Mouse (Mus musculus): Measurements from ENCODE around the gene Oxsm. TPM values are rescaled to one million over a fixed set of nuclear protein-coding genes. Genes with fewer than 3 reads are reported as not detected.
A peak's percentile ranks its signal among the peaks of the same experiment; 100 is the strongest.

Oxsm gene
- total RNA-seq, 2 experiments from 2014 or later: 11.1 to 11.7 TPM

- DNase-seq (ENCODE audit: low spot score in 2 of 2): peak; percentile 71 to 90
Observed at GRCm38 (mm10) chr14:16242947-16243602, 6.5 kb downstream of the Oxsm start.

DNA sequence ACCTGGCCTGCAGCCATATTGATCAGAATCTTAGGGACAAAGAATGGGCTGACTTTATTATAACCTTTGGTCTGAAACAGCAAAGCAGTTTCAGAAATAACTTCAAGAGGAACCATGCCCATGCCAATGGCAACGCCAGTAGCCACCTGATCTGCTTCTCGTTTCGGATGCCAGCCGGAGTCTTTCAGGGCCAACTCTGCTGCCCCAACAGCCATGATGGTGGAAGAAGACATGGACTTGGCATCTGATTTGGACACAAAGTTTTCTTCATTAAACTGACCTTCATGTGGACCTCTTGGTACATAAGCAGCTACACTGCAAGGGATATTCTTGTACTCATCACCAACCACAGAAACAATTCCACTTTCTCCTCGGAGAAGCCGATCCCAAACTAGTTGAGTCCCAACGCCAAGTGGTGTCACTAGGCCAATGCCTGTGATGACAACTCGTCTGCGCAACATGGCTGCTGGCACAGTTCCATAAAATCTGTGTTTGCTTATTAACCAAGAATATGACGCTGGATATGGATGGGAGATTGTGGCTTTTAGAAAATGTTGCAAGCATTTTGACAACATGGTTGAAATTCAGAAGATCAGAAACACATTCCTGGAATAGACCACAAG is 7.3 kb downstream of the Oxsm start:
- no peak for DNase-seq (ENCODE audit: low spot score in 2 of 2)

DNA sequence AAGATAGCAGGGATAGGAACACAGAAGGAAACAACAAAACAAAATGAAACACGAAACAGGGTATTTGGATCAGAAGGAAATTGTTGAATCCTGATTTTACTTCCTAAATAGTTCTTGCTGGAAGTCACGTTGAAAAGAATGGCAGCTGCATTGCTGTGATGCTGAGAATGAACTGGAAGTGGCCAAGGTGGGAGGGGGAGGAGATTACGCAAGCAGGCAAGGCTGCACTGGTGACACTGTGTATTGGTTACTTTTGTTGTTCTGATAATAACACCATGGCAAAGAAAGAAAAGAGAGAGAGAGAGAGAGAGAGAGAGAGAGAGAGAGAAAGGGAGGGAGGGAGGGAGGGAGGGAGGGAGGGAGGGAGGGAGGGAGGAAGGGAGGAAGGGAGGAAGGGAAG is 13.1 kb downstream of the Oxsm start:
- no peak for DNase-seq (ENCODE audit: low spot score in 2 of 2)

DNA sequence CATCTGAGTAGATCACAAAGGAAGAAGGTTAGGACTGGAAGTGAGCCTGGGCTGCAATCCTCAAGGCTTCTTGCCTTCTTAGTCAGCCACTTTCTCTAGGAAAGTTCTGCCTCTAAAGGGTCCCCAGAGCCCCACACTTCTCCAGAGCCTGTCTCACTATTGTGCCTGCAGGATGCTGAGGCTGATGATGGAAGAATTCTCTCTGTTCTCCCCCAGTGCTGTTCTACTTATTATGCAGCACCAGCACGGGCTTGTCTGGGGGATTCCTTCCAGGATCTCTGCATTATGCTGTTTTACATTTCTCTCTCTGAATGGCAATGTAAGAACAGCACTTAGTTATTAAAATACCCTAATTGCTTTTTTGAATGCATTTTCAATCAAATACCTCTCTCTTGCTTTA is 16.1 kb downstream of the Oxsm start:
- DNase-seq (ENCODE audit: low spot score in 2 of 2): no peak

GRCm38 (mm10) chr14:16230581-16230980 is 19.0 kb downstream of the Oxsm start:
- no peak for DNase-seq (ENCODE audit: low spot score in 2 of 2)

DNA sequence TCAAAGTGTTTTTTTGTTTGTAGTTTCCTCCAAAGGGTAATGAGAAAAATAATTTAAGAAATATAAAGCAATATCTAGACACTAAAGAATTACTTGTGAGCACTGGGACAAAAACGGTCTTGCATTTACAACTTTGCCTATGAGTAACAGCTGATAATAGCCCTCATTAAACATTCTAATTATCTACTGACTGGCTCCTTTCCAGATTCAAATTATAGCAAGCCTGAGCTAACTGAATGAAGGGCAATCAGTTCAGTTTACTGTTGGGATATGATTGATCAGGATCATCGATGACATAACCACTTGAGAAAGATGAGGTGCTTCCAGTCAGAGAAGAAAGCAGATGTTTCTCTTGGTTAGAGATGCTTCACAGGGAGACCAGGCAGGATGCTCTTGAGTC is 20.2 kb downstream of the Oxsm start:
- no peak for DNase-seq (ENCODE audit: low spot score in 2 of 2)

DNA sequence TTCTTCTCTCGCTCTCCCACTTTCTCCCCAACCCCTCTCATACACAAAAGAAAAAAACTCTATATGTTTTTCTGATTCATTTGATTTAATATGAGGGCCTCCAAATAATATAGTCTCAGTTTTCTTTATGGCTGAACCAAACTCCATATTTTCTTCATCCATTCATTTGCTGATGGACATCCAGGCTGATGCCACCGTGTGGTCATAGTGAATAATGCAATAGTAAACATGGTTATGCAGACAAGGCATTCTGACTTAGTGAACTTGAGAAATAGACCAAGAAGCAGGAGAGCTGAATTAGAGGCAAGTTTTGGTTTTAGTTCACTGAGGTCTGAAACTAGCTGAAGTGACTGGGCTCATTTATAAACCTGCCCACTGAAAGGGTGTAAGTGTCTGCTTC is 30.6 kb downstream of the Oxsm start:
- DNase-seq (ENCODE audit: low spot score in 2 of 2): no peak

- DNase-seq (ENCODE audit: low spot score in 2 of 2): no peak
Observed at GRCm38 (mm10) chr14:16207722-16208121, 41.9 kb downstream of the Oxsm start.

- no peak for DNase-seq (ENCODE audit: low spot score in 2 of 2)
Observed at GRCm38 (mm10) chr14:16201673-16202072, 47.9 kb downstream of the Oxsm start.

- DNase-seq (ENCODE audit: low spot score in 2 of 2): peak in 1 of 2 experiments; percentile 11
Observed at GRCm38 (mm10) chr14:16200969-16201638, 48.5 kb downstream of the Oxsm start.

GRCm38 (mm10) chr14:16200220-16200912 is 49.2 kb downstream of the Oxsm start:
- DNase-seq (ENCODE audit: low spot score in 2 of 2): no peak

DNA sequence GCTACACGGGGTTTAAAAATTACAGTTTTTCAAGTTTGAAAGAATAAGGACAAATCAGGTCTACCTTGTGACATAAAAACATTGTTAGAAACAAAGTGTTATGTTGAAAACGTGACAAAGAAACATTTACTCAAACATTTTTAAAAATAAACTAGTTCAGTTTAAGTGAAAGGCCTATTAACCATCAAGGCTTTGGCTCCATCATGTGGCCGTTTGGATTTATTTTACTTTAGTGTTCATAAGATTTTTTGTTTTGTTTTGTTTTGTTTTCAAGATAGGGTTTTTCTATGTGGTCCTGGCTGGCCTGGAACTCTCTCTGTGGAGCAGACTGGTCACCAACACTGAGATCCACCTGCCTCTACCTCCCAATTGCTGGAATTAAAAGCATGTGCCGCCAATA is 53.1 kb downstream of the Oxsm start:
- no peak for DNase-seq (ENCODE audit: low spot score in 2 of 2)

DNA sequence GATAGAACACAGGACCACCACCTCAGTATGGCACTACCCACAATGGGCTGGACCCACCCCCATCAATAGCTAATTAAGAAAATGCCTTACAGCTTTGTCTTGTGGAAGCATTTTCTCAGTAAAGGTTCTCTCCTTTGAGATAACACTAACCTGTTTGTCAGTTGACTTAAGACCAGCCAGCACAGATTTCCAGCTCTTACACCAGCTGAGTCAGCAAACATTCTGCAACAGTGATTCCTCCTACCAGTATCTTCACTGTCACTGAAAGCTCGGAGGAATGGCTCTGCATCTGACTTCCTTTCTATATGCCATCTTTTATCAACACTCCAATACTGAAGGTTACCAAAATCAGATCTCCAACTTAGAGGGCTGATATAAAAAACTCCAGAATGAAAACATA is 54.1 kb downstream of the Oxsm start:
- no peak for DNase-seq (ENCODE audit: low spot score in 2 of 2)

DNA sequence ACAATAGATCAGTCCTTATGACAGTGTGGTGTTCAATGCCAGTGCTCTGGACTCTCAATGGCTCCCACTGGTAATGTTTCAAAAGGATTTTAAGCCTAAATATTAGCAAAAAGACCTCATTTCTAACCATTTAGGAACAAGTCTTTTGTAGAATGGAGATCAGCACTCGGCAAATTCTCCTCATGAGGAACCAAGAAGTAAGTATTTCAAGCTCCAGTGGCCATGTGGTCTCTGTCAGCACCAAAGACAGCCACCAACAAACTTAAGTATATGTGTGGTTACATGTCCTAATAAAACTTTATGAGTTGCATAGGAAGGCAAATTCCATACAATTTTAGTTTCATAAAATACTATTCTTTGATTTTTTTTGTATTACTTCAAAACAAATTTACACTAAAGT is 55.5 kb downstream of the Oxsm start:
- no peak for DNase-seq (ENCODE audit: low spot score in 2 of 2)

DNA sequence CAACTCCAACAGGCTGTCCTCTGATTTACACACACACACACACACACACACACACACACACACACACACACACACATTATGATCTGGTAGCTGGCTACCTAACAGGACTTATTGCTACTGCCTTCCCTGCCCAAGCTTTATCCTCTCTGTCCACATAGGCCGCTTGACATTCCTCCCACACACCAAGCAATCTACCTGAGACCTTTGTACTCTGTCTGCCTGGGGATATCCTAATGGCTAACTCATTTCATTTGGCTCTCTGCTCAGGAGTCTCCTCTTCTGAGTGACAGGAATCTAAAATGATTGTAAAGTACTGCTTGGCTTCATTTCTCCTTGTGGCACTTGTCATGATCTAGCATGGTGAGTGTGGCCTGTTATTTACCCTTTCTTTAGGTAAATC is 60.5 kb downstream of the Oxsm start:
- no peak for DNase-seq (ENCODE audit: low spot score in 2 of 2)

Other genes starting within 250 kb of the Oxsm start
- 10 to 100 TPM; 40.5 to 53.9 TPM for gene Ngly1, start 528 bp downstream of the Oxsm start, total RNA-seq (2021)
- gene Top2b, start 115.4 kb upstream of the Oxsm start, total RNA-seq (2021): 100 to 1,000 TPM in 1 of 2 experiments, 10 to 100 TPM in 1; 94.5 to 110 TPM

Data from gastrocnemius, postnatal 4 days (tissue).